Mouse (Mus musculus): ENCODE measurements around the gene Kcnq5. TPM values are rescaled to one million over a fixed set of nuclear protein-coding genes. Genes with fewer than 3 reads are reported as not detected.

Kcnq5 gene
- total RNA-seq, 2 experiments from 2014 or later = 0.37 to 1.5 TPM

- no peak for ATAC-seq (ENCODE audit: poor library complexity, severe bottlenecking)
Observed at GRCm38 (mm10) chr1:21499815-21500534, 461.8 kb downstream of the Kcnq5 start.

GRCm38 (mm10) chr1:21496307-21496706, 465.4 kb downstream of the Kcnq5 start:
- ATAC-seq (ENCODE audit: poor library complexity, severe bottlenecking) = no peak

- ATAC-seq (ENCODE audit: poor library complexity, severe bottlenecking) = no peak
Observed at GRCm38 (mm10) chr1:21488645-21489044, 473.1 kb downstream of the Kcnq5 start.

- ATAC-seq (ENCODE audit: poor library complexity, severe bottlenecking) = no peak
Observed at GRCm38 (mm10) chr1:21486266-21486665, 475.5 kb downstream of the Kcnq5 start.

GRCm38 (mm10) chr1:21469311-21469710, 492.4 kb downstream of the Kcnq5 start:
- ATAC-seq (ENCODE audit: poor library complexity, severe bottlenecking) = no peak

- ATAC-seq (ENCODE audit: poor library complexity, severe bottlenecking) = no peak
Observed at GRCm38 (mm10) chr1:21466431-21466830, 495.3 kb downstream of the Kcnq5 start.

GRCm38 (mm10) chr1:21460941-21461689, 500.6 kb downstream of the Kcnq5 start:
- ATAC-seq (ENCODE audit: poor library complexity, severe bottlenecking) = 0 out of 2 replicates have a peak, but pooled peaks have one; percentile 40

- no peak for ATAC-seq (ENCODE audit: poor library complexity, severe bottlenecking)
Observed at GRCm38 (mm10) chr1:21458581-21458980, 503.2 kb downstream of the Kcnq5 start.

GRCm38 (mm10) chr1:21455971-21456370, 505.8 kb downstream of the Kcnq5 start:
- no peak for ATAC-seq (ENCODE audit: poor library complexity, severe bottlenecking)

- ATAC-seq (ENCODE audit: poor library complexity, severe bottlenecking) = no peak
Observed at GRCm38 (mm10) chr1:21448227-21448626, 513.5 kb downstream of the Kcnq5 start.

GRCm38 (mm10) chr1:21436753-21437152, 525.0 kb downstream of the Kcnq5 start:
- ATAC-seq (ENCODE audit: poor library complexity, severe bottlenecking) = no peak

GRCm38 (mm10) chr1:21434853-21435252, 526.9 kb downstream of the Kcnq5 start:
- ATAC-seq (ENCODE audit: poor library complexity, severe bottlenecking) = no peak

- no peak for ATAC-seq (ENCODE audit: poor library complexity, severe bottlenecking)
Observed at GRCm38 (mm10) chr1:21431666-21432065, 530.1 kb downstream of the Kcnq5 start.

GRCm38 (mm10) chr1:21428079-21428478, 533.7 kb downstream of the Kcnq5 start:
- no peak for ATAC-seq (ENCODE audit: poor library complexity, severe bottlenecking)

- ATAC-seq (ENCODE audit: poor library complexity, severe bottlenecking) = no peak
Observed at GRCm38 (mm10) chr1:21425654-21426053, 536.1 kb downstream of the Kcnq5 start.

GRCm38 (mm10) chr1:21419370-21419769, 542.4 kb downstream of the Kcnq5 start:
- no peak for ATAC-seq (ENCODE audit: poor library complexity, severe bottlenecking)

GRCm38 (mm10) chr1:21412197-21412555, 549.6 kb downstream of the Kcnq5 start:
- ATAC-seq (ENCODE audit: poor library complexity, severe bottlenecking) = no peak

- ATAC-seq (ENCODE audit: poor library complexity, severe bottlenecking) = peak; percentile 63
Observed at GRCm38 (mm10) chr1:21411331-21412196, 550.2 kb downstream of the Kcnq5 start.

GRCm38 (mm10) chr1:21407266-21407665, 554.5 kb downstream of the Kcnq5 start:
- no peak for ATAC-seq (ENCODE audit: poor library complexity, severe bottlenecking)

- no peak for ATAC-seq (ENCODE audit: poor library complexity, severe bottlenecking)
Observed at GRCm38 (mm10) chr1:21402804-21403203, 558.9 kb downstream of the Kcnq5 start.

- no peak for ATAC-seq (ENCODE audit: poor library complexity, severe bottlenecking)
Observed at GRCm38 (mm10) chr1:21391138-21391671, 570.5 kb downstream of the Kcnq5 start.
